Mouse (Mus musculus) activated CD4-positive, CD25-positive, alpha-beta regulatory T cell, adult 4 months (primary cell): ENCODE measurements around the gene Gata2. TPM values are rescaled to one million over a fixed set of nuclear protein-coding genes. Genes with fewer than 3 reads are reported as not detected.
"Not testable (repeated sequence)": the region's sequence is repeated elsewhere in the genome, so short reads cannot be mapped to it uniquely, and the experiment has no call there.

Source experiments
- ATAC-seq: one replicate; pipeline ENCODE4 v1.8.0; 2017
- polyA plus RNA-seq, 2 experiments: library from polyadenylated mRNA; unstranded; fragments of 100-300 nt; shearing (Covaris generic); gene quantifications; one replicate each; pipeline ENCODE4 v1.2.1; 2017

The Gata2 gene
- not detected for polyA plus RNA-seq

GRCm38 (mm10) chr6:88193433-88194052 is at the start of gene Gata2:
TSS of gene Gata2 (plus strand) at chr6:88193891.
- ATAC-seq, result no peak

GRCm38 (mm10) chr6:88145793-88146192 is 47.9 kb upstream of the Gata2 start:
- ATAC-seq, result no peak

GRCm38 (mm10) chr6:88146576-88146975 is 47.1 kb upstream of the Gata2 start:
- ATAC-seq, result no peak

GRCm38 (mm10) chr6:88147411-88148003 is 46.2 kb upstream of the Gata2 start:
- ATAC-seq, result no peak

- ATAC-seq, result no peak
Measured at GRCm38 (mm10) chr6:88151335-88151734, 42.4 kb upstream of the Gata2 start.

GRCm38 (mm10) chr6:88152127-88152705 is 41.5 kb upstream of the Gata2 start:
- ATAC-seq, result no peak

GRCm38 (mm10) chr6:88152979-88153378 is 40.7 kb upstream of the Gata2 start:
- no peak for ATAC-seq

GRCm38 (mm10) chr6:88155614-88156013 is 38.1 kb upstream of the Gata2 start:
- not testable (repeated sequence) for ATAC-seq

- ATAC-seq, result no peak
Measured at GRCm38 (mm10) chr6:88158790-88159189, 34.9 kb upstream of the Gata2 start.

GRCm38 (mm10) chr6:88166054-88166453 is 27.6 kb upstream of the Gata2 start:
- ATAC-seq, result no peak

- ATAC-seq, result no peak
Measured at GRCm38 (mm10) chr6:88174191-88174590, 19.5 kb upstream of the Gata2 start.

GRCm38 (mm10) chr6:88174676-88175075 is 19.0 kb upstream of the Gata2 start:
- no peak for ATAC-seq

GRCm38 (mm10) chr6:88184671-88185070 is 9.0 kb upstream of the Gata2 start:
- no peak for ATAC-seq

- no peak for ATAC-seq
Measured at GRCm38 (mm10) chr6:88188148-88188547, 5.5 kb upstream of the Gata2 start.

GRCm38 (mm10) chr6:88189312-88190042 is 4.2 kb upstream of the Gata2 start:
- ATAC-seq, result peak; percentile 52

- no peak for ATAC-seq
Measured at GRCm38 (mm10) chr6:88190043-88190309, 3.7 kb upstream of the Gata2 start.

GRCm38 (mm10) chr6:88190310-88191023 is 3.2 kb upstream of the Gata2 start:
- ATAC-seq, result no peak

- ATAC-seq, result no peak
Measured at GRCm38 (mm10) chr6:88191024-88191365, 2.7 kb upstream of the Gata2 start.

GRCm38 (mm10) chr6:88191411-88192070 is 2.1 kb upstream of the Gata2 start:
- no peak for ATAC-seq

- ATAC-seq, result no peak
Measured at GRCm38 (mm10) chr6:88192756-88193155, 935 bp upstream of the Gata2 start.

GRCm38 (mm10) chr6:88194053-88194977 is 624 bp downstream of the Gata2 start:
- ATAC-seq, result no peak

GRCm38 (mm10) chr6:88194978-88195325 is 1.3 kb downstream of the Gata2 start:
- ATAC-seq, result no peak
